Mouse (Mus musculus): ENCODE results near the gene Tesmin.

Tesmin gene

GRCm38 (mm10) chr19:3441092-3441491 lies 52.4 kb downstream of the Tesmin start:
- DNase-seq (ENCODE audit: low spot score in 2 of 2): no peak

- DNase-seq (ENCODE audit: low spot score in 2 of 2): no peak
These were observed 58.7 kb downstream of the Tesmin start for GRCm38 (mm10) chr19:3447348-3447747.

- DNase-seq (ENCODE audit: low spot score in 2 of 2): no peak
These were observed 60.6 kb downstream of the Tesmin start for GRCm38 (mm10) chr19:3449248-3449647.

- DNase-seq (ENCODE audit: low spot score in 2 of 2): no peak
These were observed 62.1 kb downstream of the Tesmin start for GRCm38 (mm10) chr19:3450714-3451113.

- peak; percentile 81 to 83 for DNase-seq (ENCODE audit: low spot score in 2 of 2)
These were observed 62.5 kb downstream of the Tesmin start for GRCm38 (mm10) chr19:3451170-3451569.

GRCm38 (mm10) chr19:3451649-3452048 lies 63.0 kb downstream of the Tesmin start:
- DNase-seq (ENCODE audit: low spot score in 2 of 2): peak in 1 of 2 experiments; percentile 46

Measured in right cerebral cortex, postnatal 10 days (tissue).